Mouse (Mus musculus) left cerebral cortex, adult 2 months (tissue): ENCODE measurements around the gene Ppm1k. TPM values are rescaled to one million over a fixed set of nuclear protein-coding genes. Genes with fewer than 3 reads are reported as not detected.
A peak's percentile ranks its signal among the peaks of the same experiment; 100 is the strongest.
"Not testable (repeated sequence)": the region's sequence is repeated elsewhere in the genome, so short reads cannot be mapped to it uniquely, and the experiment has no call there.

ENCODE experiments used
- DNase-seq, 2 experiments: peaks; one replicate each; pipeline ENCODE4 v3.0.0; 2021 to 2022; ENCODE audit warnings: low spot score in 2 of 2, mixed read lengths in 1 of 2; ENCODE audit errors: extremely low spot score in 1 of 2
- H3K27ac ChIP-seq: fragments of 200-600 bp; 2 replicates; pipeline ENCODE4 v1.8.1; 2022
- H3K4me3 ChIP-seq: fragments of 200-600 bp; 2 replicates; pipeline ENCODE4 v1.8.1; 2022
- CTCF ChIP-seq: fragments of 200-600 bp; IDR thresholded peaks from 2 replicates; pipeline ENCODE4 v1.8.1; 2022; ENCODE audit warnings: antibody characterized with exemption, mild to moderate bottlenecking, moderate library complexity
- intact Hi-C: fragments of 180-260 bp; cut with DNase I; formaldehyde crosslinking; loops from one replicate; pipeline ENCODE4 v1.15.1; 2025
- total RNA-seq, 2 experiments: library from RNA; stranded (reverse); gene quantifications; 2 replicates each; pipeline ENCODE4 v1.2.3; 2021

Ppm1k gene
- total RNA-seq, 2 experiments from 2014 or later = 77.1 to 78.1 TPM

- no peak for TF ChIP-seq CTCF
- intact Hi-C loops = no loop called here
- Histone ChIP-seq H3K27ac (no peak overlapping the region), H3K4me3 (no peak overlapping the region)
- no peak for DNase-seq
These were observed 16.0 kb upstream of the Ppm1k start for GRCm38 (mm10) chr6:57551211-57551796.

GRCm38 (mm10) chr6:57544866-57545265 is 9.6 kb upstream of the Ppm1k start:
- no peak for TF ChIP-seq CTCF
- no peak for DNase-seq

GRCm38 (mm10) chr6:57543591-57543990 is 8.3 kb upstream of the Ppm1k start:
- DNase-seq, H3K27ac ChIP-seq, H3K4me3 ChIP-seq, intact Hi-C loops: not testable (repeated sequence)

More at GRCm38 (mm10) chr6:57544866-57545265, 9.6 kb upstream of the Ppm1k start:
- Histone ChIP-seq H3K4me3 (no peak overlapping the region), H3K27ac (no peak overlapping the region)
- intact Hi-C loops = no loop called here

- DNase-seq = no peak
- intact Hi-C loops = no loop called here
- TF ChIP-seq CTCF = no peak
- no peak overlapping the region for H3K27ac ChIP-seq
- no peak overlapping the region for H3K4me3 ChIP-seq
These were observed 6.6 kb upstream of the Ppm1k start for GRCm38 (mm10) chr6:57541737-57542335.

GRCm38 (mm10) chr6:57540950-57541498 is 5.8 kb upstream of the Ppm1k start:
- no peak for DNase-seq
- no peak for TF ChIP-seq CTCF
- no peak overlapping the region for H3K4me3 ChIP-seq
- H3K27ac ChIP-seq = no peak overlapping the region
- intact Hi-C loops = no loop called here

GRCm38 (mm10) chr6:57537887-57538286 is 2.6 kb upstream of the Ppm1k start:
- Histone ChIP-seq H3K4me3 (no peak overlapping the region), H3K27ac (no peak overlapping the region)
- no peak for DNase-seq
- TF ChIP-seq CTCF = no peak
- intact Hi-C loops = loop anchor here (5.0 to 10.0 kb wide), 3 partner anchors 164 to 741 kb away; partner anchors contain the start of genes Kbtbd2, Lancl2 and Vopp1

GRCm38 (mm10) chr6:57535971-57536669 is 852 bp upstream of the Ppm1k start:
- intact Hi-C loops = loop anchor here (2.0 to 10.0 kb wide), 6 partner anchors 23 to 739 kb away; partner anchors contain the start of genes Herc6, Kbtbd2, Lancl2 and Vmn1r4
- peak overlapping the region; percentile 16 for H3K27ac ChIP-seq
- peak overlapping the region; percentile 86 for H3K4me3 ChIP-seq
- no peak for DNase-seq
- no peak for TF ChIP-seq CTCF

GRCm38 (mm10) chr6:57534611-57535286 is 519 bp downstream of the Ppm1k start:
- peak overlapping the region; percentile 83 for H3K27ac ChIP-seq
- no peak for TF ChIP-seq CTCF
- intact Hi-C loops = loop anchor here (2.0 to 10.0 kb wide), 6 partner anchors 22 to 737 kb away; partner anchors contain the start of genes Herc6, Kbtbd2, Lancl2 and Vmn1r4
- H3K4me3 ChIP-seq = peak overlapping the region; percentile 86
- DNase-seq = peak; percentile 25 to 51

- peak in 1 of 2 experiments; percentile 30 for DNase-seq
- TF ChIP-seq CTCF = no peak
- intact Hi-C loops = loop anchor here (2.0 to 10.0 kb wide), 4 partner anchors 21 to 609 kb away; partner anchors contain the start of genes Herc6, Vmn1r4 and Vopp1
- peak overlapping the region; percentile 83 for H3K27ac ChIP-seq
- H3K4me3 ChIP-seq = peak overlapping the region; percentile 86
These were observed 1.0 kb downstream of the Ppm1k start for GRCm38 (mm10) chr6:57534231-57534610.

- H3K27ac ChIP-seq = peak overlapping the region; percentile 83; the same call in 1 of the 2 replicates
These were observed 1.9 kb downstream of the Ppm1k start for GRCm38 (mm10) chr6:57533410-57533809.

GRCm38 (mm10) chr6:57532022-57532421 is 3.2 kb downstream of the Ppm1k start:
- DNase-seq = no peak
- intact Hi-C loops = loop anchor here (10.0 kb wide), 1 partner anchor 293 kb away; the partner anchor contains the start of gene Vopp1
- peak overlapping the region; percentile 11; the same call in 1 of the 2 replicates for H3K4me3 ChIP-seq

More at GRCm38 (mm10) chr6:57533410-57533809, 1.9 kb downstream of the Ppm1k start:
- DNase-seq = no peak
- H3K4me3 ChIP-seq = peak overlapping the region; percentile 86
- no peak for TF ChIP-seq CTCF
- intact Hi-C loops = loop anchor here (10.0 kb wide), 1 partner anchor 291 kb away; the partner anchor contains the start of gene Vopp1

More at GRCm38 (mm10) chr6:57532022-57532421, 3.2 kb downstream of the Ppm1k start:
- TF ChIP-seq CTCF = no peak
- H3K27ac ChIP-seq = peak overlapping the region; percentile 53
